ENCODE assay signal across 7 mouse cellular contexts in genomic region chr1:161876553-161877447, GRCm38 (mm10). TPM values are rescaled to one million over a fixed set of nuclear protein-coding genes. Genes with fewer than 3 reads are reported as not detected.
DNase-seq lines count a peak whose midpoint lies in the region; ATAC-seq lines count a peak whose summit lies in the region.

TSS of gene Suco (minus strand) at chr1:161876682.

- DNase-seq in adrenal gland, adult 8-10 months, result peak; percentile 100
- peak; percentile 98 for DNase-seq in embryo, embryonic 9.5 days (ENCODE audit: extremely low spot score)
- peak; percentile 99 to 100 for DNase-seq in gastrocnemius, postnatal 4 days (ENCODE audit: low spot score in 2 of 2)
- DNase-seq in left cerebral cortex, postnatal 36 days (ENCODE audit: low spot score in 2 of 2), result peak; percentile 100
- peak; percentile 99 for DNase-seq in midbrain, embryonic 11.5 days (ENCODE audit: low spot score, missing footprints)
- peak; percentile 98 for DNase-seq in skeletal muscle tissue, adult 2 months (ENCODE audit: low read depth, low spot score)

- no peaks in the 10 kb centered on the region for H3K27me3 ChIP-seq in intestine, embryonic 16.5 days (replicated peaks; ENCODE audit: control insufficient read depth, insufficient read depth, low read length)
- H3K27me3 ChIP-seq in midbrain, embryonic 11.5 days (ENCODE audit: control insufficient read depth, insufficient read depth, low read length), result no peaks in the 10 kb centered on the region

- H3K9me3 ChIP-seq in intestine, embryonic 16.5 days (ENCODE audit: control insufficient read depth, low read length), result no peaks in the 10 kb centered on the region
- H3K9me3 ChIP-seq in midbrain, embryonic 11.5 days (ENCODE audit: control insufficient read depth, low read length), result no peaks in the 10 kb centered on the region

- H3K4me1 ChIP-seq in intestine, embryonic 16.5 days (ENCODE audit: control insufficient read depth, insufficient read depth, low read length), result peaks cover 6% of the 10 kb centered on the region
- H3K4me1 ChIP-seq in midbrain, embryonic 11.5 days (ENCODE audit: control insufficient read depth, insufficient read depth, low read length), result peaks cover 18% of the 10 kb centered on the region

- no peaks in the 10 kb centered on the region for H3K36me3 ChIP-seq in intestine, embryonic 16.5 days (ENCODE audit: control insufficient read depth, insufficient read depth, low read length)
- no peaks in the 10 kb centered on the region for H3K36me3 ChIP-seq in midbrain, embryonic 11.5 days (ENCODE audit: control insufficient read depth, insufficient read depth, low read length)

- ATAC-seq in intestine, embryonic 16.5 days, result peak; percentile 99
- peak; percentile 99 for ATAC-seq in midbrain, embryonic 11.5 days (ENCODE audit: low FRiP score)

- peak within 1 kb of the TSS; percentile 98 for H3K27ac ChIP-seq in intestine, embryonic 16.5 days (ENCODE audit: low read length)
- peak within 1 kb of the TSS; percentile 96 for H3K27ac ChIP-seq in midbrain, embryonic 11.5 days (ENCODE audit: low read depth, low read length)

- peak within 1 kb of the TSS; percentile 90 for H3K4me3 ChIP-seq in intestine, embryonic 16.5 days (ENCODE audit: low read length)
- peak within 1 kb of the TSS; percentile 82 for H3K4me3 ChIP-seq in midbrain, embryonic 11.5 days (ENCODE audit: low read depth, low read length)

- under 1% methylated on average over 74 of the region's 74 CpGs for WGBS in intestine, embryonic 16.5 days
- WGBS in midbrain, embryonic 11.5 days, result under 1% methylated on average over 67 of the region's 74 CpGs

- peak within 1 kb of the TSS; percentile 92 for H3K9ac ChIP-seq in intestine, embryonic 16.5 days (ENCODE audit: low read depth, low read length)
- peak within 1 kb of the TSS; percentile 94 for H3K9ac ChIP-seq in midbrain, embryonic 11.5 days (ENCODE audit: low read length)

- intact Hi-C loops in left cerebral cortex, postnatal 36 days (cut with DNase I), result loop anchor here (2.0 kb wide), 1 partner anchor 92 kb away; the partner anchor contains the start of gene Pigc

- H3K4me2 ChIP-seq in intestine, embryonic 16.5 days (ENCODE audit: low read depth, low read length), result peak within 1 kb of the TSS; percentile 67
- peak within 1 kb of the TSS; percentile 81 for H3K4me2 ChIP-seq in midbrain, embryonic 11.5 days

RNA-seq across cellular contexts. Expression of gene Suco, which starts in this region (rescaled TPM):
- 10 to 100 TPM; 40.4 to 50.9 (median 45.5) TPM for total RNA-seq in adrenal gland, adult 8-10 months (2022)
- 10 to 100 TPM; 22.8 to 28.1 TPM for total RNA-seq in gastrocnemius, postnatal 4 days (2021)
- 10.6 and 13.8 TPM in 2 replicates for polyA plus RNA-seq in intestine, embryonic 16.5 days (2015; fragmentation: Nextera tagmentation; extraction: Ambion mirVana)
- 10 to 100 TPM; 34.2 to 39.8 TPM for total RNA-seq in left cerebral cortex, postnatal 36 days (2021)
- polyA plus RNA-seq in midbrain, embryonic 11.5 days (2014; fragmentation: Nextera tagmentation; extraction: Ambion mirVana), result 27.1 and 31.0 TPM in 2 replicates

Comparison
In these comparisons a context has a peak if more than half of its experiments do, and no peak if none do; other contexts are left out.
1. Peak in every context shown above with its lines: DNase-seq, ATAC-seq, H3K4me3 ChIP-seq and H3K27ac ChIP-seq.